ENCODE assay signal across 8 mouse cellular contexts in the genomic region with DNA sequence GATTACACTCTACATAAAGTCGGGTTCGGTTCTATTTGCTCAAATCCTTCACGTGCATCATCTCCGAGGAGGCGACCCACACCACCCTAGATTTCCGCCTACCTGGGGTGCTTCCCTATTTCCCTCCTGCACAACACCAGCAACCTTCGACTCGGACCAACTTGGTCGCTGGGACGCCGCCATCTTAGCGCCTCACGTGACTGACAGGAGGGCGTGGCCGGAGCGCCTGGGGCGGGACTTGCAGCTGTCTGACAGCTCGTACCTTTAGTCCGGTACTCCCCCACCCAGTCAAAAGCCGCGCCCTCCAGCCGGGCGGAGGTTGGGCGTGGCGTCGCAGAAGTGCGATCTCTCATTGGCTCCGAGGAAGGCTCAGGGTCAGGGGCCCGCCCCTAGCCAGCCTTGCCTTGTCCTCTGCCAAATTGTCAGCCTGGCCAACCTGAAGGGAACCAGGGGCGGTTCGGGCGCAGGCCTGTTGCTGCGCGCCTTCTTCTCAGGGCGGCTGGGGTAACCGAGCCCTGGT. TPM values are rescaled to one million over a fixed set of nuclear protein-coding genes. Genes with fewer than 3 reads are reported as not detected.
A peak's percentile ranks its signal among the peaks of the same experiment; 100 is the strongest.
DNase-seq lines count a peak whose midpoint lies in the region; ATAC-seq lines count a peak whose summit lies in the region.

TSS of gene Tmem126b (minus strand) at position 209 of the 520 bp plus-strand sequence.

- peak within 1 kb of the TSS; percentile 80 for H3K4me3 ChIP-seq in lung, embryonic 16.5 days (ENCODE audit: low read length)

- peak; percentile 96 to 97 for ATAC-seq in hematopoietic stem cell, adult 5-6 weeks (replicated peaks in 1 of 2; ENCODE audit: insufficient read depth in 1 of 2, low FRiP score in 2 of 2, low TSS enrichment in 1 of 2, low read depth in 1 of 2, poor library complexity in 2 of 2, severe bottlenecking in 2 of 2)
- ATAC-seq in lung, embryonic 16.5 days (ENCODE audit: low read depth): peak; percentile 100

- DNase-seq in MEL-GATA-1-ER (ENCODE audit: extremely low read depth, low read depth): peak; percentile 91
- DNase-seq in cerebellum, adult 8-10 months: peak; percentile 99
- DNase-seq in forelimb bud, embryonic 11.5 days (ENCODE audit: low read depth, low spot score): peak; percentile 98
- peak; percentile 95 for DNase-seq in layer of hippocampus, adult 9-10 months (ENCODE audit: low spot score)
- peak; percentile 97 for DNase-seq in ovary, postnatal 10 days (ENCODE audit: low spot score)
- DNase-seq in thymus, postnatal 10 days (ENCODE audit: low spot score in 2 of 2): peak; percentile 98

- peak within 1 kb of the TSS; percentile 70 for H3K27ac ChIP-seq in lung, embryonic 16.5 days (ENCODE audit: low read length)

- WGBS in lung, embryonic 16.5 days: 0% methylated on average over 36 of the region's 36 CpGs

- H3K27me3 ChIP-seq in lung, embryonic 16.5 days (ENCODE audit: control insufficient read depth, insufficient read depth, low read depth, low read length): peaks cover 9% of the 10 kb centered on the region

- H3K9me3 ChIP-seq in lung, embryonic 16.5 days (ENCODE audit: control insufficient read depth, low read length): no peaks in the 10 kb centered on the region

- peak within 1 kb of the TSS; percentile 62 for H3K4me2 ChIP-seq in lung, embryonic 16.5 days (ENCODE audit: low read depth, low read length)

- no peaks in the 10 kb centered on the region for H3K36me3 ChIP-seq in lung, embryonic 16.5 days (ENCODE audit: control insufficient read depth, insufficient read depth, low read length)

- H3K4me1 ChIP-seq in lung, embryonic 16.5 days (replicated peaks; ENCODE audit: control insufficient read depth, insufficient read depth, low read length): peaks cover 10% of the 10 kb centered on the region

- peak within 1 kb of the TSS; percentile 78 for H3K9ac ChIP-seq in lung, embryonic 16.5 days (ENCODE audit: low read length)

RNA-seq across cellular contexts. Expression of gene Tmem126b, which starts in this region (rescaled TPM):
- 16.3 and 16.4 TPM in 2 replicates for total RNA-seq in hematopoietic stem cell, adult 5-6 weeks (2017)
- polyA plus RNA-seq in lung, embryonic 16.5 days (2015; fragmentation: Nextera tagmentation; extraction: Ambion mirVana): 33.9 and 34.5 TPM in 2 replicates

Comparison
In these comparisons a context has a peak if more than half of its experiments do, and no peak if none do; other contexts are left out.
1. Peak in every context shown above with its lines: DNase-seq, ATAC-seq, H3K4me3 ChIP-seq and H3K27ac ChIP-seq.